Mouse (Mus musculus) E14TG2a.4 (cell line): ENCODE data around the gene Ostm1.

Experiments used
- H3K27me3 ChIP-seq: 2 replicates; pipeline ENCODE4 v1.6.1; 2014; ENCODE audit warnings: low read length, control low read depth; ENCODE audit not compliant: insufficient read depth
- H3K36me3 ChIP-seq: 2 replicates; pipeline ENCODE4 v1.6.1; 2014; ENCODE audit warnings: low read length, control low read depth; ENCODE audit not compliant: insufficient read depth
- H3K4me1 ChIP-seq: replicated peaks from 2 replicates; pipeline ENCODE4 v1.6.1; 2014; ENCODE audit warnings: low read depth, low read length, control low read depth
- H3K4me3 ChIP-seq: replicated peaks from 2 replicates; pipeline ENCODE4 v1.5.1; 2014; ENCODE audit warnings: mild to moderate bottlenecking, low read length
- H3K9me3 ChIP-seq: 2 replicates; pipeline ENCODE4 v1.6.1; 2014; ENCODE audit warnings: low read length, control low read depth
- CTCF ChIP-seq: conservative IDR thresholded peaks from 2 replicates; pipeline ENCODE4 v1.5.1; 2014; ENCODE audit warnings: low read length
- NANOG ChIP-seq: IDR thresholded peaks from 2 replicates; pipeline ENCODE4 v1.6.1; 2014; ENCODE audit warnings: borderline replicate concordance, low read length, mixed read lengths
- POU5F1 ChIP-seq: IDR thresholded peaks from 2 replicates; pipeline ENCODE4 v1.6.1; 2014; ENCODE audit warnings: low read length, borderline replicate concordance

The Ostm1 gene

DNA sequence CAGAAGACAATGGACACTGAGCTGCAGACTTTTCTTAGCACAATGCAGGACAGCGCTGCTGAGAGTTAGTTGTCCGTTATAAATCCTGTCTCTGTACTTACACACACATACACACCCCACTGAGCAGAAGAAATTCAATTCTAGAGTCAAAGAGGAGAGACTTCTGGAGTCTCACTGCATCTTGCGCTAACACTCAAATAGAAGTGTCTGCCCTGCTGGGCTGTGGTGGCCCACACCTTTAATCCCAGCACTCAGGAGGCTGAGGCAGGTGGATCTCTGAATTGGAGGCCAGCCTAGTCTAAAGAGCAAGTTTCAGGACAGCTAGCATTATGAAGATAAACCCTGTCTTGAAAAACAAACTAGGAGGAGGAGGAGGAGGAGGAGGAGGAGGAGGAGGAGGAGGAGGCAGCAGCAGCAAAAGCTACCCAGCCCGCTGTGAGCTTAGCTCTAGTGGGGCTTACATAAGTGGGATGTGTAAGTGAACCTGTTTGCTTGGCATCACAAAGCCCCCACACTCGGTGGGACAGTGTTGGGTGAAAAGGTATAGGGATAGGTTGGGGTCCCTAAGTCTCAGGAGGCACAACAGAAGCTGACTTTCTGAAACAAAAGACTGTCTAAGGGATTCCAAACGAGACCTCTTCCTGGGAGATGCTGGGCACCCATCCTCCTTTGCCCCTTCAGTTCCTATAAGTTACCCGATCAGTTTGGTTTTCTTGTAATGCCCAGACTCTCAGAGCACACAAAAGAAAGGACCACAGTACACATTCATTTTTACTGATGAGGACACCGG is 4.5 kb downstream of the Ostm1 start:
- Histone ChIP-seq H3K9me3 (no peaks in the 10 kb centered on the region), H3K4me1 (peaks cover 50% of the 10 kb centered on the region), H3K4me3 (no peak overlapping the region), H3K36me3 (no peaks in the 10 kb centered on the region), H3K27me3 (peaks cover 99% of the 10 kb centered on the region)
- TF ChIP-seq POU5F1 (no peak), NANOG (no peak), CTCF (no peak)

DNA sequence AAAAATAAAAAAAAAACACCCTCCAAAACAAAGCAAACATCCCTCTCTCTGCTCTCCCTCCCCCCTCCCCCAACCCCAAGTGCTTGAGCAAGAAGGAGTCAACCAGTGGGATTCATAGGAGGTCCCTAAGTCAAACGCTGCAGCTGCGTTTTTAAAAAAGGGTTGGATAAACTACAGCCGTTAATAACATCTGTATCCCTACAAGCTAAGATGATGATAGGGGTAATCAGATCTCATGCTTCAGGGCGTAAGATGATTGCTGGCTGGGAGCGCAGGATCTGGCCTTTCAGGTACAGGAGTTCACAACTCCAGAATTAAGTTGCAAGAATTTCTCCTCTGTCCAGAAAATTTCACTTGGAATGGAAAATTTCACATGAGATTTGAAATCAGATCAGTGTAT is 5.9 kb downstream of the Ostm1 start:
- peaks cover 99% of the 10 kb centered on the region for H3K27me3 ChIP-seq
- no peaks in the 10 kb centered on the region for H3K36me3 ChIP-seq
- no peak overlapping the region for H3K4me3 ChIP-seq
- no peaks in the 10 kb centered on the region for H3K9me3 ChIP-seq
- TF ChIP-seq NANOG, result no peak
- no peak for TF ChIP-seq POU5F1
- no peak for TF ChIP-seq CTCF
- peaks cover 39% of the 10 kb centered on the region for H3K4me1 ChIP-seq

DNA sequence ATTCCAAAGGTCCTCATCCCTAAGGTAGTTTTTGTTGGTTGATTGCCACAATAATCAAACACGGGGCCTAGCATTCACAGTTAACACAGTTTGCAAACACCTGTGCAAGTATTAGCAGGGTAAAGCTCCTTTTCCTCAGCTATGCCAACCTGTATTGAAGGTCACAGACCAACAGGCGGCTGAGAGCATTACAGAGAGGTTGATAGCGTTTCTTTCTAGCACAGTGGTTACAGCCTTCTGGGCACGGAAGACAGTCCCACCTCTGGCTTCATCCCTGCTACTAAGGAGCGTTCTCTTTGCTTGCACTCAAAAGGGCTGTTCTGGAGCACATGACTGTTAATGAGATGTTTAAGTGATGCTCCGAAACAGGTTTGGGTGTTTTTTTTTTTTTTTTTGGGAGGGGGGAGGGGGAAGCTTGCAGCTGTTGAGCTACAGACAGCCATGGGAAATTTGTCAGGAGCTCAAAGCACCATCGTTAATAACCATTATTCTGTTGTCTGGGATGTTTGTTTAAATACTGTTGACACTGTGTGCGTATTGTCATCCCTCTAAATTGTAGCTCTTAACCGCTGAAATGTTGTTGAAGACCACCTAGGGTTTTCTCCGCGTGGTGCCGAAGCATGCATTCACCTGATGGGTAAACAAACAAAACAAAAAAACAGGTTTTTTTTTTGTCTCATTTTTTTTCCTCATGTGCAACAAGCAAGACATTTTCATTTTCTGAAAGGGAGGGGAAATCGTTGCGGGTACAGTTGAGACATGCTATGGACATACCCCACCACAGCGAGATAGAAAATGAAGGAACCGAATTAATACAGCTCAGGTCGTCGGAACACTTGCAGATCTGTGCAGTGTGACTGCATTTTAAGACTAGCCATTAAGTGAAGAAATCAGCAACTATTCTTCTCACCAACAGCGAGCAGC is 6.9 kb downstream of the Ostm1 start:
- Histone ChIP-seq H3K4me3 (peak overlapping the region; percentile 67), H3K4me1 (peaks cover 29% of the 10 kb centered on the region), H3K36me3 (no peaks in the 10 kb centered on the region), H3K9me3 (no peaks in the 10 kb centered on the region), H3K27me3 (peaks cover 99% of the 10 kb centered on the region)
- TF ChIP-seq CTCF (no peak), POU5F1 (no peak), NANOG (no peak)

DNA sequence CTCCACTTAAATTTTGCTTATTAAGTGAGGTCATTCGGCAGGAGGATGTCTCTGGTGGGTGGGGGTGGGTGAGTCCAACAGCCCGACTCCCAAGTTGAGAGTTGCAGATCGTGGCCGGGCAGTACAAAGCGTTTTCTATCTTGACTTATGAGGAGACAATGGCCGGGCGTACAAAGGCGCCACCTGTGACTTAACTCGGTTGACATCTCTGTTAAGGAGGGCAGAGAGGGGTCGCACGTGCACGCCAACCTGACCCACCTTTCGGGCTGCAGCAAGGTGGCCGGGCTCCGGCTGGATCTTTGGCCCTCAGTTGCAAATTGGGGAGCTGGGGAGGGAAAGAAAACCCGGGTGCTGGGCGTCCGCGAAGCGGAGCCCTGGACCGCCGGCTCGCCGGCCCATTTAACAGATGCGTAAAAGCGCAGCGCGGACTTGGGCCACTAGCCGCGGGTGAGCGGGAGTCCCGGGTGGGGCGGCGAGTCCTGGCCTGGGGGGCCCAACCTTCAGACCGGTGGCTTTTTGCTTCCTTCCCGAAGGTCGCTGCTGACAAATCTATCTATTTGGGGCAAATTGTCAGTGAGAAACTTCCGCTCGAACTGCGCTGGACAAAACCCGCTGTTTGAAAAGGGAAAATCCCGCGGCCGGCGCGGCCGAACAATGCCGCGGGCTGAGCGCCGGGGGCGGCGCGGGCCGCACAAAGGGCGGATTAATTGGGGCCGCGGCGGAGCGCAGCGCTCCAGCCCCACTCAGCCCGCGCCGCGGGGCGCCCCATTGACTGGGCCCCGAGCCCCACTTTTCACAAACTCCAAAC is 7.8 kb downstream of the Ostm1 start:
- Histone ChIP-seq H3K27me3 (peaks cover 97% of the 10 kb centered on the region), H3K4me3 (peak overlapping the region; percentile 67), H3K9me3 (no peaks in the 10 kb centered on the region), H3K4me1 (peaks cover 28% of the 10 kb centered on the region), H3K36me3 (no peaks in the 10 kb centered on the region)
- TF ChIP-seq CTCF (no peak), POU5F1 (no peak), NANOG (no peak)

DNA sequence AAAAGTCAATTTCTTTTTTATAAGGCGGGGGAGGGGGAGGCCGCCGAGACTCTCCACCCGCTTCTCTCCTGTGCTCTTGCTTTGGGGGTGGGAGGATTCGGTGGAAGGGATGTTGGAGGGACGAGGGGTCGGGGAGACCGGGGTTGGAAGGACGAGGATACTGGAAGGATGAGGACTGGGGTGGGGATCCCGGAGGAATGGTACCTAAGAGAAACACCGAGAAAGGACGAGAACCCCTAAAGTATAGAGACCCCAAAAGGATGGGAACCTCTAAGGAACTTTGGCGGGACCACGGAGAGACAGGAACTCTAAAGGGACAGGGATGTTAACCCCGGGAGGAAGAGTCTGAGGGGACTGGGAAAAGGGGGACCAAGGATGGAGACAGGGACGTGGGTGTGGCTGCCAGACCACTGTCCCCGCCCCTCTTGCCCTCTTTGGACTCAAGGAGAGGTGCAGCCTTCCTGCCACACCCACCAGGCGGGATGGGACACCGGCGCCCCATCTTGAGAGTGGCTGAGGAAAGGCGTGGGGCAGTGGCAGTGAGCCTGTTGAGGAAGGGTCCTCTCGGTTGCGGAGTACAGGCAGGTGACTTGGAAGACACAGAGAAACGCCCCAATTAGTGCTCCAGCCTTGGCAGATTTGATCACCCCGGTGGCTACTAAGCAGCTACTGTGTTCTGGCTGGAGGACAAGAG is 8.5 kb downstream of the Ostm1 start:
- no peaks in the 10 kb centered on the region for H3K9me3 ChIP-seq
- peaks cover 28% of the 10 kb centered on the region for H3K4me1 ChIP-seq
- H3K36me3 ChIP-seq, result no peaks in the 10 kb centered on the region
- TF ChIP-seq POU5F1 (no peak), CTCF (no peak)
- H3K27me3 ChIP-seq, result peaks cover 92% of the 10 kb centered on the region
- peak overlapping the region; percentile 67 for H3K4me3 ChIP-seq

DNA sequence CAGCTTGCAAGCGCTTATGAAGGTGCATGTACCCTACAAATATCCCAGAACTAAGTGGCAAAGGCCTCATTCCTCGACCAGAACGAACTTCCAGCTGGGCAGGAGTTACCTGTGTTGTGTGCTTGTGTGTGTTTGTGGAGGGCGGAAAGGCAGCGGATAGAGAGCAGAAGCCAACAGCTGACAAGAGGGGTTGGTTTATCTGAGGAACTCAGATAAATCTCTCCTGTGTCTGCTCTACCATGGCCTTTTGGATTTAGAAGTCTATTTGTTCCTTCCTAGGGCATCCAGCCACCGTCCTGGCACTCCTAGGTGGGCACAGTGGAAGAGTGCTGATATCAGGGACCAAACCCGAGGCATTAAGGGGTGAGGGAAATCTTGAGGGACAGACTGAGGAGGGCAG is 9.6 kb downstream of the Ostm1 start:
- no peaks in the 10 kb centered on the region for H3K9me3 ChIP-seq
- no peak for TF ChIP-seq CTCF
- TF ChIP-seq NANOG, result no peak
- no peak for TF ChIP-seq POU5F1
- H3K36me3 ChIP-seq, result no peaks in the 10 kb centered on the region
- H3K4me1 ChIP-seq, result peaks cover 28% of the 10 kb centered on the region
- peaks cover 88% of the 10 kb centered on the region for H3K27me3 ChIP-seq
- no peak overlapping the region for H3K4me3 ChIP-seq

DNA sequence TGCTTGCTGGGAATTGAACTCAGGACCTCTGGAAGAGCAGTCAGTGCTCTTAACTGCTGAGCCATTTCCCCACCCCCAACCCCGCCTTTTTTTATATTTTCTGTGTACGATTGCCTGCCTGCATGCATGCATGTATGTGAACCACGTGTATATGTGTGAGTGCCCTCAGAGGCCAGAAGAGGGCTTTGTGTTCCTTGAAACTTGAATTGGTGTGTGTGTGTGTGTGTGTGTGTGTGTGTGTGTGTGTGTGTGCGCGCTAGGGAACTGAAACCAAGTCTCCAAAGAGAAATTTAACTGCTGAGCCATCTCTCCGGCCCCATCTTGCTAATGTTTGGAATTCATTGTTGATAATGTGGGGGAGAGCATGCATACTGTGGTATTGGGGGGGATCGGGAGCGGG is 15.0 kb downstream of the Ostm1 start:
- Histone ChIP-seq H3K36me3 (no peaks in the 10 kb centered on the region), H3K4me3 (no peak overlapping the region), H3K27me3 (peaks cover 44% of the 10 kb centered on the region), H3K9me3 (no peaks in the 10 kb centered on the region), H3K4me1 (no peaks in the 10 kb centered on the region)
- TF ChIP-seq POU5F1, result no peak
- no peak for TF ChIP-seq CTCF
- TF ChIP-seq NANOG, result no peak

DNA sequence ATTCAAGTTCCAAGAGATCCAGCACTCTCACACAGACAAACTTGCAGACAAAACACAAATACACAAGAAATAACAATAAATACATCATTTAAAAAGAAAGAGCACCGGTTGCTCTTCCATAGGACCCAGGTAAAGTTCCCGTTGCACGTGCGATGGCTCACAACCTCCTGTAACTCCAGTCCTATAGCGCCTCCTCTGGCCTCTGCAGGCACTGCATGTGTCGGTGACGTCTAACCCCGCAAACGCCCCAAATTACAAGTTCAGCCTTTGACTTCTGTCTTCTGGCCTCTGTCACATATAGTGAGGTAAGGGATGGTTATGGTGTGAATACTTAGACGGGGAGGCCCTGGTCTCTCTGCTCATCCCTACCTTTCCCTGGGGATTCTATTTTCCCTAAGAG is 17.9 kb downstream of the Ostm1 start:
- TF ChIP-seq POU5F1 (no peak), NANOG (no peak), CTCF (peak; percentile 79)
- no peaks in the 10 kb centered on the region for H3K4me1 ChIP-seq
- no peaks in the 10 kb centered on the region for H3K9me3 ChIP-seq
- peaks cover 24% of the 10 kb centered on the region for H3K27me3 ChIP-seq
- no peaks in the 10 kb centered on the region for H3K36me3 ChIP-seq
- no peak overlapping the region for H3K4me3 ChIP-seq
